Mouse (Mus musculus) cerebellum, postnatal 4 days (tissue): ENCODE measurements around the gene Rprd1b.

ENCODE experiments used
- DNase-seq, 2 experiments: peaks; one replicate each; pipeline ENCODE4 v3.0.0; 2022; ENCODE audit warnings: low spot score in 2 of 2, mixed read lengths in 1 of 2

The Rprd1b gene

GRCm38 (mm10) chr2:158175433-158175832 is 147.1 kb downstream of the Rprd1b start:
- DNase-seq, result no peak

- no peak for DNase-seq
Observed at GRCm38 (mm10) chr2:158176763-158177162, 148.5 kb downstream of the Rprd1b start.

- no peak for DNase-seq
Observed at GRCm38 (mm10) chr2:158177574-158177973, 149.3 kb downstream of the Rprd1b start.

GRCm38 (mm10) chr2:158178139-158178538 is 149.8 kb downstream of the Rprd1b start:
- DNase-seq, result no peak

GRCm38 (mm10) chr2:158178696-158179369 is 150.5 kb downstream of the Rprd1b start:
- peak in 1 of 2 experiments; percentile 45 for DNase-seq

GRCm38 (mm10) chr2:158179370-158180111 is 151.2 kb downstream of the Rprd1b start:
- DNase-seq, result peak in 1 of 2 experiments; percentile 55

- DNase-seq, result peak; percentile 74 to 78
Observed at GRCm38 (mm10) chr2:158180797-158181196, 152.5 kb downstream of the Rprd1b start.
